Mouse (Mus musculus) stomach, adult 2 months (tissue): ENCODE results near the gene Rlbp1. TPM values are rescaled to one million over a fixed set of nuclear protein-coding genes. Genes with fewer than 3 reads are reported as not detected.

Experiments used
- polyA plus RNA-seq: library from polyadenylated mRNA; depleted of rRNA; stranded (reverse); fragments of >200 nt; gene quantifications from 2 replicates; pipeline ENCODE4 v1.2.3, GENCODE M21; 2012; rRNA removed

Rlbp1 gene
- 0.10 TPM in 1 of 2 replicates, not detected in the other for polyA plus RNA-seq

DNA sequence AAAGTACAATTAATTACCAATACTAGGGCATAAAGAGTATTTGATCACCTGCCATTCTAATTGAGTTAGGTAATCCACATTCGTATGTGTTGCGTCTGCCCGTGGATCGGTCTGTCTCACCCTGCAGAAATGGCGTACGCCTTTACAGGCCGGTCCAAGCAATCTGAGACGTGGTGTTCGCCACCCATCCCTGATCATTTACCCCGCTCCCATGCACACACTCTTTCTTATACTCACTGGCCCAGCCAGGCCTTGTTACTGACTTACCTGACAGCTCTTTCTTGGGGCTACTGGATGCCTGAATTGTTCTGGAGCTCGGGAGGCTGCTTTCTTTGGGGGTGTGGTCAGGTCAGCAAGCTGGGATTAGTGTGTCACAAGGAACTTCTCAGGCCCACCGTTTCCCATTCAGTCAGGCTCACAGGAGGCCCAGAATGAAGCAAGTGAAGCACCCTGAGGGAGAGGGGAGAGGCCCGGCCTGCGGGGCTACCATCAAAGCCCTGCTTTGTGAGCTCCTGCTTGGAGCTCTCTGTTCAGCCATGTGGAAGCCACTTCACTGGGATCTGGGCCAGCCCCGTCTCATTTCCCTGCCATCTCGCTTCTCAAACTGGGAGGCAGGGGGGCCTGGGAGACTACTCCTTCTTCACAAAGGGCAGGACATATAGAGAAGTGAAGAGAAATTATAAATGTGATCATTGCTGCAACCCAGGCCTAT, at the start of gene Rlbp1:
Gene Rlbp1, minus strand, starts transcription at position 627 of the 712 bp plus-strand sequence.

DNA sequence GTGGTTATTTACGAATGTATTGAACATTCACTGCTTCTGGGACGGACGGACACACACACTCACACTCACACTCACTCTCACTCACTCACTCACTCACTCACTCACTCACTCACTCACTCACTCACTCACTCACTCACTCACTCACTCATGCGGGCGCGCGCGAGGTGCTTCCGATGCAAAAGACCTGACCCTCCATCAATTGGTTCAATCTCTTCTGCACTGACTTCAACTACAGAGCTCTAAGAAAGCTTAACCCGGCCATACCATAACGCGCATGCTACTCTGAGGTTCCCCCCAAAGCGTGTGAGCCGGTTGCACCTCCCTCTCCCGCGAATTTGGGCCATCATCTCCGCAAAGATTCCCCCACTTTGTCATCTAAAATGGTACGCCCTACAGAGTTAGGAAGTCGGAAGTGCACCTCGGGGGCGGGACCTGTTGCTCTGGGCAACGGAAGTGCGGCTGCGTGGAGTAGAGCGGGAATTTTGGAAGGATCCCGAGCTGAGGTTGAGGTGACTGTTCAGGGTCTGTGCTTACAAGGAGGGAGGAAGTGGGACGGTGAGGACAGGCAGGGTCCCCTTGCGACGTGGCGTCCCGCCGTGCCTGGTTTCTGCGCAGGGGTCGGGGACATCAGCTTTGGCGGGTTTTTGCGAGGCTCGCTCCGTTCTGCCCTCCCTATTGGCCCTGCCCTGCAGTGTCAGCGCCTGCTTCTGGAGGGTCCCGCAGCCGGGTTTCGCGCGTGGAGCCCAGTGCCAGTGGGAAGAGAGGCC, 5.2 kb upstream of the Rlbp1 start, which contains the start of gene Fanci:
Gene Fanci, plus strand, starts transcription at position 47 of the 767 bp plus-strand sequence.

Other genes with a start within 250 kb of the Rlbp1 start
- 147 and 197 TPM in 2 replicates for gene Mfge8, start 238.0 kb downstream of the Rlbp1 start, polyA plus RNA-seq
- 22.7 and 33.5 TPM in 2 replicates for gene Abhd2, start 113.8 kb downstream of the Rlbp1 start, polyA plus RNA-seq
- gene Fanci, start 4.9 kb upstream of the Rlbp1 start, polyA plus RNA-seq: 0.26 and 0.33 TPM in 2 replicates
- gene Polg, start 79.3 kb upstream of the Rlbp1 start, polyA plus RNA-seq: 13.7 and 21.4 TPM in 2 replicates
- 0.14 TPM in 1 of 2 replicates, not detected in the other for gene Rhcg, start 230.6 kb upstream of the Rlbp1 start, polyA plus RNA-seq